Mouse (Mus musculus): ENCODE measurements around the gene Slc20a1. TPM values are rescaled to one million over a fixed set of nuclear protein-coding genes. Genes with fewer than 3 reads are reported as not detected.

The Slc20a1 gene
- polyA plus RNA-seq, 1 experiment from 2014 or later: 41.8 TPM

DNA sequence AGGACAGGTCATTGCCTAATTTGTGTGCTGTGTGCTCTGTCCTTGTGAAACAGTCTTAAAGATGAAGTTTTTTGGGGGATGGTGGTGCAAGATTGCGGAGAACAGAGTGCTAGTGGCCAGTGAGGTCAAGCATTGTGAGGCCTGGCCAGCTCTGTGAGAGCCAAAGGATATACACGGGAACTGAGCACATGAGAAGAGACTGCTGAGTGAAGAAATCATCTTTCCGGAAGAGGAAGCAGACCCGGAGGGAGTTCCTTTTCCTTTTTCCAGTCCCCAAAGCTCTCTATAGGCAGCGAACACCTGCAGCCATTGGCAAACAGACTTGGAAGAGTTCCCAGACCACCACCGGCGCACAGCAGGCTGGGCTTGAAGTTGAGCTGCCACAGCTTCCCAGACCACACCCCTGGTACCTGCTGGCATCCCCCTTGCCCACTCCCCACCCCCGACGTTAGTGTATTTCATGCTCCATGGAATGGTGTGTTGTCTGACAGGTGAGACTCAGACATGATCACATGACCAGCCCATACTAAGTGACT, 22.6 kb downstream of the Slc20a1 start:
- Histone ChIP-seq H3K4me1 (peaks cover 4% of the 10 kb centered on the region; the same call in 1 of the 2 replicates), H3K9me3 (no peaks in the 10 kb centered on the region), H3K4me3 (no peak overlapping the region), H3K27me3 (ENCODE audit: insufficient read depth, poor library complexity, severe bottlenecking) (no peaks in the 10 kb centered on the region), H3K27ac (no peak overlapping the region), H3K36me3 (no peaks in the 10 kb centered on the region)
- 78% methylated on average over 9 of the region's 9 CpGs for WGBS
- DNase-seq (ENCODE audit: low spot score): no peak

DNA sequence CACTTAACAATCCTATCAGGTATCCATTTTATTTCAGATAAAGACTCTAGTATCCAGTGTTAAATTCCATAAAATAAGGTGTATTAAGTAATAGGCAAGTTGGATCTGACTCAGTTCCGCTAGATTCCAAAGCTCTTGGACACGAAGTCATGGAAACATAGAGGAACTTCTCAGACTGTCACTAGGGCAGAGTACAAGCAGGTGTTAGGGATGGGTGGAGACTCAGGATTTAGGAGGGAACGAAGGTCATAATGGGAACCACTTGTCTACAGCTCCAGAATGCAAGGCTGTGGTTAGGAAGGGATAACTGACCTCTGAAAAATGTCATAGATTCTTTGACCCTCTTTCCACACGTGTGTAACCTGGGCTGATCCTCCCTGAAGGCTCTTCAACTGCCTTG, 25.6 kb downstream of the Slc20a1 start:
- Histone ChIP-seq H3K9me3 (no peaks in the 10 kb centered on the region), H3K27me3 (ENCODE audit: insufficient read depth, poor library complexity, severe bottlenecking) (no peaks in the 10 kb centered on the region), H3K27ac (peak overlapping the region; percentile 60; the same call in 1 of the 2 replicates), H3K36me3 (no peaks in the 10 kb centered on the region), H3K4me3 (no peak overlapping the region), H3K4me1 (peaks cover 13% of the 10 kb centered on the region)
- WGBS: 71% methylated on average over 4 of the region's 4 CpGs
- no peak for DNase-seq (ENCODE audit: low spot score)

DNA sequence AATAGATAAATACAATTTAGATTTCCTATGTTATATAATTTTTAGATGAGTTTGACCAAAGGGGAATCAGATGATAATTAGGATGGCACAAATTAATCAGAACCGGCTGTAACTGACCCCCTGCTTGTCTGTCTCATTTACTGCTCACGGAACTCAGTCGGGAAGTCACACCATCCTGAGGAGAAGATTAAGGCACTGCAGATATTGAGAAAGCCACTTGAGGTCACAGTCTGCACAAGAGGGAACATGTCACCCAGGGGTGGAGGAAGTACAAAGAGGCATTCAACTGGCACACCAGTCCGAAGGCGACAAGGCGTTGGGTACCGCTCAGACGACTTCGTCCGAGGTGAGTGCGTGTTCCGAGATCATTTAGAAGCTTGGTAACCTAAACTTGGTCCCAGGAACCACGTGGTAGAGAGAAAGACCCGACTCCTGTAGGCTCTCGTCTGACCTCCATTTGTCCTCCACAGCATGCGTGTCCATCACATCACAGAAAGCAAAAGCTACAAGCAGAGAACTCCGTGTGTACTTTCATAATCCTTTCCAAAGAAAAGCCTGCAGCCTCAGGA, 26.8 kb downstream of the Slc20a1 start:
- H3K27ac ChIP-seq: peak overlapping the region; percentile 77
- no peak for DNase-seq (ENCODE audit: low spot score)
- H3K4me3 ChIP-seq: no peak overlapping the region

DNA sequence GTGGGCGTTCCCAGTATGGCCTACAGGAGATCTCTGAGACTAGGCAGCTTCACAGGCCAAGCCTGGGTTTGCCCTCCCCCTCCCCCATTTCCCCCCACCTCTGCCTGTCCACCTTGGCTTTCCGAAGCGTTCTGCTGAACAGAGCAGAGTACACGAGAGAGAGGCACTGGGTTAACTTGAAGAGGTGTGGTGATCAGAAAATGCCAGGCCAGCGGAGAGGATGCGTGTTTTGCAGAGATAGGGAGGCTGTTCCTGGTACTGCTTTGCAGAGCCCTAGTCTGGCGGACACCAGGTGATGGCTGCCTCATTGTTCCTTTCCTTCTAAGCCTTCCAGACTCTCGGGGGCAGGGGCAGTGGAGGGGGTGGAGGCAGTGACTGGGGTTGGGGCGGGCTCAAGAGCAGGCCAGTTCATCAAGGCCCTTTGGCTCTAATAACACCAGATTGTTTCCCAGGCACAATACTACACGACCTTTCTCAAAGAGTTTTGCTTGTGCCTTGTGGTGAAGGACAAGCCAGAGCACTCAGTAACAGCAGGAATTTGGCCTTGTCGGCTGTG, 27.8 kb downstream of the Slc20a1 start:
- no peaks in the 10 kb centered on the region for H3K9me3 ChIP-seq
- peak; percentile 96 for DNase-seq (ENCODE audit: low spot score)
- 46% methylated on average over 11 of the region's 11 CpGs for WGBS
- H3K36me3 ChIP-seq: no peaks in the 10 kb centered on the region
- H3K4me1 ChIP-seq: peaks cover 13% of the 10 kb centered on the region
- no peak overlapping the region for H3K4me3 ChIP-seq
- H3K27me3 ChIP-seq (ENCODE audit: insufficient read depth, poor library complexity, severe bottlenecking): no peaks in the 10 kb centered on the region
- H3K27ac ChIP-seq: peak overlapping the region; percentile 77; the same call in 1 of the 2 replicates

More for the DNA sequence above, 26.8 kb downstream of the Slc20a1 start:
- no peaks in the 10 kb centered on the region for H3K27me3 ChIP-seq (ENCODE audit: insufficient read depth, poor library complexity, severe bottlenecking)
- no peaks in the 10 kb centered on the region for H3K36me3 ChIP-seq
- H3K9me3 ChIP-seq: no peaks in the 10 kb centered on the region
- WGBS: 82% methylated on average over 17 of the region's 17 CpGs
- peaks cover 13% of the 10 kb centered on the region for H3K4me1 ChIP-seq

DNA sequence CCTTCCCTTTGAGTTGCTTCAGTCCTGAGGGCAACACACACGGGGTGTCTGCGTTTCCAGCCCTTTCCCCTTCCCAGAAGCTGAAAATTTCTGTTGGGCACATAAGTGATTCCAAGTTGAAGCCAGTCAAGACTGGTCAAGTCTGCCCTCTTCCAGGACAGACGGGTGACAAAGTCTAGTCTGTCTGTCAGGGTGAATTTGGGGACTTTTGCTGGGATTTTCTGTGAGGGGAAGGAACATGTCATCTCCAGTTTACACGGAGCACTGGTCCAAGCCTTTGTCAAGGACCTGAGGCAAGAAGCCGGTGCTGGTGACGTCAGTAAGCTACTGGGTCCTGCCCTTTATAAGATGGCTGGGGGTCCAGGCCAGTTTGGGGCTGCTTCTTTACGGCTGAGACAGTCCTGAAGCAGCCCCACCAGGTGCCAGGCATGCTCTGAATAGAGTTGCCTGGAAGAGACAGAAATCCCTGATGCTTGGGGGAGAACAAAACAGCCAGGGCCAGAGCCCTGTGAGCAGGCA, 28.5 kb downstream of the Slc20a1 start:
- Histone ChIP-seq H3K4me1 (peaks cover 13% of the 10 kb centered on the region), H3K9me3 (no peaks in the 10 kb centered on the region), H3K36me3 (no peaks in the 10 kb centered on the region), H3K27ac (peak overlapping the region; percentile 77; the same call in 1 of the 2 replicates), H3K27me3 (ENCODE audit: insufficient read depth, poor library complexity, severe bottlenecking) (no peaks in the 10 kb centered on the region), H3K4me3 (no peak overlapping the region)
- WGBS: 77% methylated on average over 7 of the region's 7 CpGs
- DNase-seq (ENCODE audit: low spot score): no peak

DNA sequence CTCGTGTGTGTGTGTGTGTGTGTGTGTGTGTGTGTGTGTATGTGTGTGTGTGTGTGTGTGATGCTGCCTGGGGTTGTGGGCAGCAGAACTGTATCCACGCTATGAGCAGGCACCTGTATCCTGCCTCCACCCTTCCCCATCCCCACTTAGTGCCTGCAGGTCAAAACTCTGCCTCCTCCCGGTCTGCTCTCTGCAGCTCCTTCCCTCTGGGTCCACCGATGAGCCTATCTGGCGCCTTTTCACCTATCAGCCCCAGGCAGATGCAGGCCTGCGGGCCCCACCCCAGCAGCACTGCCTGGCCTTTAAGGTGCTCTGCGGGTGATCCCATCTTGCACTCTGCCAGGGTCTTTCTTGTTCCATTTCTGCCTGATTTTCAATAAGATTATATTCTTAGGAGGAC, 29.1 kb downstream of the Slc20a1 start:
- DNase-seq (ENCODE audit: low spot score): peak; percentile 93
- Histone ChIP-seq H3K4me3 (no peak overlapping the region), H3K9me3 (no peaks in the 10 kb centered on the region), H3K27me3 (ENCODE audit: insufficient read depth, poor library complexity, severe bottlenecking) (0 out of 2 replicates have a peak, but pooled peaks cover under 1% of the 10 kb centered on the region), H3K27ac (peak overlapping the region; percentile 77; the same call in 1 of the 2 replicates), H3K36me3 (no peaks in the 10 kb centered on the region), H3K4me1 (peaks cover 13% of the 10 kb centered on the region)
- WGBS: 48% methylated on average over 6 of the region's 7 CpGs

DNA sequence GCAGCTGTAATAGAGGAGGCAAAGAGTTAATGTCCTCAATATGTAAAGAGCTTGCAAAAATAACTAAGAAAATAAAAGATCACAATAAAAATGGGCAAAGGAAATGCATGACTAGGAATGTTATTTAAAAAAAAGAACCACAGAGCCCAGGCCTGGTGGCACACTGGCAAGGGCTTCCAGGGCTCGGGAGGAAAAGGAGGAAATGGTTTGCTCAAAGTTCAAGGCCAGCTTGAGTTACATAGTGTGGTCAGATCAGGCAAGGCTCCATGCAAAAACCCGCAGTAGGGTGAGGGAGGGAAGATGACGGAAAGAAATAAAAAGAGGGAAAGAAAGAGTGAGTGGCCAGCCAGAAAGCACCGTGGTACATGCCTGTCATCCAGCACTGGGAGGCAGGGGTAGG, 30.0 kb downstream of the Slc20a1 start:
- WGBS: 89% methylated on average over 4 of the region's 4 CpGs
- DNase-seq (ENCODE audit: low spot score): no peak
- no peak overlapping the region for H3K4me3 ChIP-seq
- 0 out of 2 replicates have a peak, but pooled peaks cover 2% of the 10 kb centered on the region for H3K27me3 ChIP-seq (ENCODE audit: insufficient read depth, poor library complexity, severe bottlenecking)
- H3K27ac ChIP-seq: no peak overlapping the region; the same call in 1 of the 2 replicates
- no peaks in the 10 kb centered on the region for H3K9me3 ChIP-seq
- peaks cover 14% of the 10 kb centered on the region for H3K4me1 ChIP-seq
- no peaks in the 10 kb centered on the region for H3K36me3 ChIP-seq

DNA sequence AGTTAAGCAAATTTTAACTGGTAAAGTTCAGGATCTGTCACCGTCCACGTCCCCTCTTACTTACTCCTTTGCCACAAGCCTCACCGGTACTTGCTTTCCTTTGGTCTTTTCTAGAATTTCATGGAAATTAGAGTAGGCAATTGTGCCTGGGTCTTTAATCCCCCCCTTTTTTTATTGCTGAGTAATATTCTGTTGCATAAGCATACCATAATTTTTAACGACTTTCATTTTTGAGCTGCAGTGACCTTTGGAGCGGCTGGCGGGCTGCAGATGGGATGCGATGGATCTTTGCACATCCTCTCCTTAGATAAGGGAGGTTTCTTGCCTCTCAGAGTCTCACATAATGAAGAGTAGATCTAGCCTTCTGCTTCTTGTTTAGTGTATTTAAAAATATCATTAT, 30.8 kb downstream of the Slc20a1 start:
- Histone ChIP-seq H3K4me3 (no peak overlapping the region), H3K27ac (no peak overlapping the region), H3K36me3 (no peaks in the 10 kb centered on the region), H3K27me3 (ENCODE audit: insufficient read depth, poor library complexity, severe bottlenecking) (0 out of 2 replicates have a peak, but pooled peaks cover 2% of the 10 kb centered on the region), H3K9me3 (no peaks in the 10 kb centered on the region), H3K4me1 (peaks cover 21% of the 10 kb centered on the region)
- DNase-seq (ENCODE audit: low spot score): no peak
- 91% methylated on average over 7 of the region's 7 CpGs for WGBS

DNA sequence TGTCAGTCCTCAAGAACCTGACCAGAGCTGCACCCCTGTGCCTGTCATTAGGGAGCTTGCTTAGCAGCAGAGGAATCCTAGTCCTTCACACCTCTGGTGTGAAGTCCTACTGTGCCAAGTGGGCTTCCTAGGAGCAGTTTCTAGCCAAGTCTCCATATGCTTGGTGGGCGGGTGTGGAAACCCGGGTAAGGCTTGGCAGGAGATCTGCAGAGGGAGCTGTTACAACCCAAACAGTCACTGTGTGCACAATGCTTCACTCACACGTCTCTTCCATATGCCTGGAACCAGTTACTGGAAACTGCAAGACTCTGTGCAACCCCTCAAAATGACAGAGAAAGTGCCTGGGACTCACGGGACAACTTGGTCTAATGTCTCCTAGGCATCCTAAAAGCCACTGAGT, 33.5 kb downstream of the Slc20a1 start:
- no peaks in the 10 kb centered on the region for H3K36me3 ChIP-seq
- 0 out of 2 replicates have a peak, but pooled peaks cover 2% of the 10 kb centered on the region for H3K27me3 ChIP-seq (ENCODE audit: insufficient read depth, poor library complexity, severe bottlenecking)
- no peak overlapping the region for H3K4me3 ChIP-seq
- peak overlapping the region; percentile 74 for H3K27ac ChIP-seq
- 49% methylated on average over 4 of the region's 4 CpGs for WGBS
- DNase-seq (ENCODE audit: low spot score): no peak
- H3K9me3 ChIP-seq: no peaks in the 10 kb centered on the region
- H3K4me1 ChIP-seq: peaks cover 25% of the 10 kb centered on the region

DNA sequence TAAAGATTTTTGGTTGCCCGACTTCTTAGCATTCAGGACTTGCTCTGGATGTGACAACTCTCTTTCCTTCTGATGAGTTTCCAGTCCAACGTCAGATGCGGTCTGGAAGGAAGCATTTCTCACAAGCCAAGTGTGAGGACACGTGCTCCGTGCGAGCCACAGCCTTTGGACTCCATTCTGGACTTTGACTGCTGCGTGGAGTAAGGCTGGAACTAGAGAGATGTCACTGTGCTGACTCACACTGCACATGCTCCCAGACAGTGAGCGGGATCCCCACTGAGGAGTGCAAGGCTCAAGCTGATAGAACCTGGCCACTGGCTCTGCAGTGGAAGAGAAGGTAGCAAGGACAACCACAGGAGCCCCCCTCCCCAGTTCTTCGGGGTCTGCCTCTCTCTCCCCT, 33.9 kb downstream of the Slc20a1 start:
- no peaks in the 10 kb centered on the region for H3K9me3 ChIP-seq
- H3K27ac ChIP-seq: peak overlapping the region; percentile 74
- WGBS: 69% methylated on average over 9 of the region's 9 CpGs
- H3K27me3 ChIP-seq (ENCODE audit: insufficient read depth, poor library complexity, severe bottlenecking): 0 out of 2 replicates have a peak, but pooled peaks cover 2% of the 10 kb centered on the region
- peaks cover 21% of the 10 kb centered on the region for H3K4me1 ChIP-seq
- no peaks in the 10 kb centered on the region for H3K36me3 ChIP-seq
- no peak overlapping the region for H3K4me3 ChIP-seq
- DNase-seq (ENCODE audit: low spot score): no peak

DNA sequence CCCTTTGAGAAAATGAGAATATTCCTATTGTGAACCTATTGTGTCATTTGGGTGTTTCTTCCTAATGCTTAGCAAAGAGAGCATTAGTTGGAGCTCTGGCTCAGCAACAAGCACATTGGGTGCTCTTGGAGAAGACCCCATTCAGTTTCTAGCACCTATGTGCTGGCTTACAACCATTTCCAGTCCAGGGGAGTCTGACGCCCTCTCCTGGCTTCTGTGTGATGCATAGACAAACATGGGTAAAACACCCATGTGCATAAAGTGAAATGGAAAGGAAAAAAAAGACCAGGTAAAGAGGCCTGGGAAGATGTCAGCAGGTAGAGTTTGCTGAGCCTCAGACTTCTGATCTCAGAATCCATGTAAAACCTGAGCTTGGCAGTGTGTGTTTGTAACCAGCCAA, 34.7 kb downstream of the Slc20a1 start:
- peak overlapping the region; percentile 23; the same call in 1 of the 2 replicates for H3K4me3 ChIP-seq
- peak overlapping the region; percentile 74 for H3K27ac ChIP-seq
- DNase-seq (ENCODE audit: low spot score): no peak
- H3K9me3 ChIP-seq: no peaks in the 10 kb centered on the region
- 0 out of 2 replicates have a peak, but pooled peaks cover 2% of the 10 kb centered on the region for H3K27me3 ChIP-seq (ENCODE audit: insufficient read depth, poor library complexity, severe bottlenecking)
- 75% methylated on average over 1 of the region's 1 CpGs for WGBS
- H3K4me1 ChIP-seq: peaks cover 21% of the 10 kb centered on the region
- no peaks in the 10 kb centered on the region for H3K36me3 ChIP-seq

DNA sequence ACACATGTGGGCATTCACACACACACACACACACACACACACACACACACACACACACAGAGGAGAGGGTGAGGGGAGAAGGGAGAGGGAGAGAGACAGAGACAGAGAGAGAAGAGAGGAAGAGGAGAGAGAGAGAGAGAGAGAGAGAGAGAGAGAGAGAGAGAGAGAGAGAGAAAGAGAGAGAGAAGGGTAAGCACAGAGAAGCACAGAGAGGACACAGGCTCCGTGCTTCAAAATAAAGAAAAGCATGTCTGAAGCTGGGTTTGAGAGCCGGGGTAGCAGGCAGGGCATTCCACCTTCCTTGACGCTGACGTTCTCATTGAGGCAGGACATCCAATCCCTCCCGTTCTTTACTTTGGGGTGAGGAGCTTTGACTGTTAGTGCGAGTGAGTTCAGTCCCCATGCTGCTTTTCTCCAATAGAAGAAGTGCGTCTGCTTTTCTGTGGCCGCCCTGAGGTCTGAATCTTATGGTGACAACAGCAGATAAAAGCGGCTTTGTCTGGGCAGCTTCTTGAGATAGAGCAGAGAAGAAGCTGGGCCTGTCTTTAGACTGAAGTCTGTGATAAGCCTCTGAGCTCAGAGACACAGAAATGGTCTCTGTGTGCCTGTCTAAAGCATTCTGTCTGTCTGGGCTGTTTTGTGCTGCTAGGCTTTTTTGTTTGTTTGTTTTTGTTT, 35.4 kb downstream of the Slc20a1 start:
- H3K27me3 ChIP-seq (ENCODE audit: insufficient read depth, poor library complexity, severe bottlenecking): 0 out of 2 replicates have a peak, but pooled peaks cover 2% of the 10 kb centered on the region
- H3K36me3 ChIP-seq: no peaks in the 10 kb centered on the region
- H3K4me3 ChIP-seq: peak overlapping the region; percentile 23
- peaks cover 21% of the 10 kb centered on the region for H3K4me1 ChIP-seq
- peak overlapping the region; percentile 74 for H3K27ac ChIP-seq
- WGBS: 10% methylated on average over 9 of the region's 9 CpGs
- no peak for DNase-seq (ENCODE audit: low spot score)
- no peaks in the 10 kb centered on the region for H3K9me3 ChIP-seq

DNA sequence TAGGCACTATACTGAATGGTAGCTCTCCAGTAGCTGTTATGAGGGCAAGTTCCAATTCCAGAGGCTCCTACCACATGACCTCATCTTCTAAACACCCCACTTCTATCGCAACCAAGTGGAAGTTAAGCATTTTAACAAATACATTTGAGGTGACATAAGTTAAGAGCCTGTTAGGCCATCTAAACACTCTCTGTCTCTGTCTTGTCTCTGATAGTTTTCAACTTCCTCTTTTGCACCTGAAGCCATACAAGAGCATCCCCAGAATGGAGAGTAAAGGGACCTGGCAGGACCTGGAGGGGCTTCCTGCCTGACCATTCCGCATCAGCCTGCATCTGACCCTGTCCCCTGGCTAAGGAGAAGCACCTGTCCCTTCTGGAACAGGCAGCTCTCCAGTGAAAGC, 36.2 kb downstream of the Slc20a1 start:
- Histone ChIP-seq H3K27me3 (ENCODE audit: insufficient read depth, poor library complexity, severe bottlenecking) (0 out of 2 replicates have a peak, but pooled peaks cover 2% of the 10 kb centered on the region), H3K4me1 (peaks cover 21% of the 10 kb centered on the region), H3K9me3 (no peaks in the 10 kb centered on the region), H3K27ac (peak overlapping the region; percentile 74; the same call in 1 of the 2 replicates), H3K4me3 (no peak overlapping the region), H3K36me3 (no peaks in the 10 kb centered on the region)
- WGBS: 58% methylated on average over 2 of the region's 2 CpGs
- no peak for DNase-seq (ENCODE audit: low spot score)

All from heart, embryonic 10.5 days (tissue).